Mouse (Mus musculus) brain, adult 2 months (tissue): ENCODE measurements at regions not wholly inside any gene's neighbourhood (a gene's known extent, or its start where the extent isn't known, plus 50 kb on each side); places are given as distances from the start of the nearest gene placed in this dataset.

ENCODE experiments used
- DNase-seq: peaks from one replicate; pipeline ENCODE4 v3.0.0; 2011; ENCODE audit warnings: low read depth, low spot score

GRCm38 (mm10) chr13:93992961-93993360 is 64.6 kb upstream of the Lhfpl2 start:
- DNase-seq: no peak

GRCm38 (mm10) chr13:93995423-93995822 is 62.2 kb upstream of the Lhfpl2 start:
- no peak for DNase-seq

- DNase-seq: peak; percentile 6
These were observed 60.8 kb upstream of the Lhfpl2 start for GRCm38 (mm10) chr13:93996535-93997382.

- peak; percentile 9 for DNase-seq
These were observed 59.6 kb upstream of the Lhfpl2 start for GRCm38 (mm10) chr13:93997981-93998380.

- no peak for DNase-seq
These were observed 59.2 kb upstream of the Lhfpl2 start for GRCm38 (mm10) chr13:93998406-93998805.

- DNase-seq: no peak
These were observed 53.8 kb upstream of the Lhfpl2 start for GRCm38 (mm10) chr13:94003816-94004215.

GRCm38 (mm10) chr13:94004417-94004816 is 53.2 kb upstream of the Lhfpl2 start:
- no peak for DNase-seq

- DNase-seq: no peak
These were observed 51.7 kb upstream of the Lhfpl2 start for GRCm38 (mm10) chr13:94005880-94006279.
